Mouse (Mus musculus): ENCODE results near the gene Polr1e. TPM values are rescaled to one million over a fixed set of nuclear protein-coding genes. Genes with fewer than 3 reads are reported as not detected.
"Not testable (repeated sequence)": the region's sequence is repeated elsewhere in the genome, so short reads cannot be mapped to it uniquely, and the experiment has no call there.

Polr1e gene
- polyA plus RNA-seq, 1 experiment from 2014 or later = 40.9 TPM

DNA sequence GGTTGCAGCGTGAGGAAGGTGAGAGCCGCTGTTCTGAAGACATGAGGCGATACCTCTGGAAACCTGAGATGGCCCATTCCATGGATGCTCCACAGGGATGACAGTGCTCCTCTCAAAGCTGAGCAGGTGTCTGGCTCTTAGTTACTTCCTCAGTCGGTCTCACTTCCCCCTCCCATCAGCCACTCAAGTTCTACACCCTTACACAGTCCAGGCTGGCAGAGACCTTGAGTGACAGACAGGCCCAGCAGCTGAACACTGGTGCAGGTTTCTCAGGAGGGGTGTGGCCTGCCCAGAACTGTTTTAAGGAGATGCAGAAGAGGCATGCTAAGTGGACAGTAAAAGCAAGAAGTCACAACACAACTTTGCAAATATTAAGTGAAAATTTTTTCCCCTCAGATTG lies 49.4 kb downstream of the Polr1e start:
- Histone ChIP-seq H3K4me1 (peaks cover 14% of the 10 kb centered on the region), H3K27me3 (no peaks in the 10 kb centered on the region), H3K4me3 (replicated peaks) (no peak overlapping the region), H3K9me3 (replicated peaks) (no peaks in the 10 kb centered on the region), H3K9ac (no peak overlapping the region), H3K36me3 (no peaks in the 10 kb centered on the region), H3K27ac (no peak overlapping the region), H3K4me2 (no peak overlapping the region)
- WGBS = 79% methylated on average over 4 of the region's 4 CpGs
- no peak for ATAC-seq (replicated peaks; ENCODE audit: low FRiP score)

DNA sequence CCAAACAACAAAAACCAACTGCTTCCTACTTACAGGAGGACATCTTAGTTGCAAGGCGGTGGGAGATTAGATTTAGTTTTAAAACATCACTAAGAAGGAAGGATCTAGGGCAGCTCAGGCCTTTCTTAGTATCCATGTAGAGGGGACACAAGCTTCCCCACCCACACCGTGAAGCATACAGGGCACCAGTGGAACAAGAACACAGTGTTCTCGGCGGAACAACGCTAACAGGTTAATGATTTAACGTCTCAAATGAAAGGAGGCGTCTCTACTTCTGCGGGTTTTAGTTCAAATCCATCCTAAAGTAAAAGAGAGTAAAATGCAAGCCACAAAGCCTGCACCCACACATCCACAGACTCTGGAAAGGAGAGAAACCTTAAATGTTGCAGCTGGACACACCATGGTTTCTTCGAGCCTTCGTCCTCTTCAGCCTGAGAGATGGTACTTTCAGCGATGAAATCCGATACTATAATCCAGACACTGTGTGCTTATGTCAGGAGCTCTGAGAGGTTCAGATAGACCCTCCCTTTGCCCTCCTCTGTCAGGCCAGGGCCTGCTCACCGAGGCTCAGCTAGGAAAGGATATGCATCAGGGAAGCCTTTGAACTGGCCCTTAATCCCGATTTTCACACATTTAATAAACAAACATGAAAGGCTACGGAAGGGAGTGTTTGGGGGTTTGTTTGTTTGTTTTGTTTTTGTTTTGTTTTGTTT lies 54.0 kb downstream of the Polr1e start:
- Histone ChIP-seq H3K4me1 (peaks cover 17% of the 10 kb centered on the region), H3K4me3 (replicated peaks) (no peak overlapping the region), H3K9ac (no peak overlapping the region), H3K4me2 (no peak overlapping the region), H3K36me3 (no peaks in the 10 kb centered on the region), H3K27me3 (no peaks in the 10 kb centered on the region), H3K27ac (peak overlapping the region; percentile 54), H3K9me3 (replicated peaks) (no peaks in the 10 kb centered on the region)
- ATAC-seq (replicated peaks; ENCODE audit: low FRiP score) = 0 out of 2 replicates have a peak, but pooled peaks have one; percentile 60
- WGBS = 56% methylated on average over 15 of the region's 15 CpGs

DNA sequence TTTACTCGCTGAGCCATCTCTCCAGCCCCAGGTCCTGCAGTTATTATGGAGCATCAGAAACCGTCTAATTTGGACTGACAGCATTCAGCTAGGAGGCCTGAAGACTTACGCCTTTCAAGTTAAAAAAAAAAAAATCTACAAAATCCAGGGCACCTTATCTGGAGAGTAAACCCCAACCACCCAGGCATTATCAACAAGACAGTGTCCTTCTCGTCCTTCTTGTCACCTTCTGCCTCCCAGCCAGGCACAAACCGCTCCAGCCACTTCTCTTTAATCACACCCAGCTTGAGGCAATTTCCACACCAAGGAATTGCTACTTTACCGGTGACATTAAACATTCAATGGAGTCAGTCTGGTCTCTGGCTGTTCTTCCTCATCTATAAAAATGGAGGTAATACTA lies 55.2 kb downstream of the Polr1e start:
- Histone ChIP-seq H3K4me3 (replicated peaks) (no peak overlapping the region), H3K4me2 (no peak overlapping the region), H3K27me3 (no peaks in the 10 kb centered on the region), H3K27ac (no peak overlapping the region), H3K9me3 (replicated peaks) (no peaks in the 10 kb centered on the region), H3K4me1 (peaks cover 17% of the 10 kb centered on the region), H3K36me3 (no peaks in the 10 kb centered on the region), H3K9ac (no peak overlapping the region)
- ATAC-seq (replicated peaks; ENCODE audit: low FRiP score) = no peak
- WGBS = 66% methylated on average over 6 of the region's 6 CpGs

DNA sequence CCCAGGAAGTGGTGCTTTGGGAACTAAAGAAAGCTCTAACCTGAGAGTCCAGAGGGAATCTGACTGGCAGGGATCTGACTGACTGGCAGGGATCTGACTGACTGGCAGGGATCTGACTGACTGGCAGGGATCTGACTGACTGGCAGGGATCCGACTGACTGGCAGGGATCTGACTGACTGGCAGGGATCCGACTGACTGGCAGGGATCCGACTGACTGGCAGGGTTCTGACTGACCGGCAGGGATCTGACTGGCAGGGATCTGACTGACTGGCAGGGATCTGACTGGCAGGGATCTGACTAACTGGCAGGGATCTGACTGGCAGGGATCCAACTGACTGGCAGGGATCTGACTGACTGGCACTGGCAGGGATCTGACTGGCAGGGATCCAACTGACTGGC lies 62.7 kb downstream of the Polr1e start:
- not testable (repeated sequence) for H3K4me2 ChIP-seq; H3K9ac ChIP-seq; H3K9me3 ChIP-seq (replicated peaks); ATAC-seq (replicated peaks; ENCODE audit: low FRiP score); H3K4me3 ChIP-seq (replicated peaks); H3K36me3 ChIP-seq; H3K27me3 ChIP-seq; H3K27ac ChIP-seq
- peaks cover 23% of the 10 kb centered on the region for H3K4me1 ChIP-seq
- 86% methylated on average over 4 of the region's 4 CpGs for WGBS

DNA sequence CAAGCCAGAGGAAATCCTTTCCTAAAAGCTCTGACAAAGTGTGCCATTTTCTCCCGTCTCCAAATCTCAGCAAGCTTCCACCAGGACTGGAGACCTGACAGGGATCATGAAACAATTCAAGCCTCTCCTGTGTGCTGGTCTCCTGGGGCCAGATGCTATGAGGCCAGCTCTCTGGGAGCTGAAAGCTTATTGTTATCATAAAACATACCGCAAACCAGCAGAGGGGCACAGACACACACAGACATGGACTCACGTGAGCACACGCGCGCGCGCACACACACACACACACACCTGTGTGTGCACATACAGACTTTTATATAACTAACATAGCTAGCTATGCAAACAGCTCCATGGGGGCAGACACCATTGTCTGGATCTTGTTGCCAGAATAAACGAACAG lies 64.6 kb downstream of the Polr1e start:
- Histone ChIP-seq H3K4me2 (peak overlapping the region; percentile 89), H3K9ac (no peak overlapping the region), H3K36me3 (no peaks in the 10 kb centered on the region), H3K4me3 (replicated peaks) (peak overlapping the region; percentile 90), H3K27ac (no peak overlapping the region), H3K9me3 (replicated peaks) (no peaks in the 10 kb centered on the region), H3K4me1 (peaks cover 23% of the 10 kb centered on the region), H3K27me3 (no peaks in the 10 kb centered on the region)
- WGBS = 76% methylated on average over 9 of the region's 9 CpGs
- ATAC-seq (replicated peaks; ENCODE audit: low FRiP score) = no peak

DNA sequence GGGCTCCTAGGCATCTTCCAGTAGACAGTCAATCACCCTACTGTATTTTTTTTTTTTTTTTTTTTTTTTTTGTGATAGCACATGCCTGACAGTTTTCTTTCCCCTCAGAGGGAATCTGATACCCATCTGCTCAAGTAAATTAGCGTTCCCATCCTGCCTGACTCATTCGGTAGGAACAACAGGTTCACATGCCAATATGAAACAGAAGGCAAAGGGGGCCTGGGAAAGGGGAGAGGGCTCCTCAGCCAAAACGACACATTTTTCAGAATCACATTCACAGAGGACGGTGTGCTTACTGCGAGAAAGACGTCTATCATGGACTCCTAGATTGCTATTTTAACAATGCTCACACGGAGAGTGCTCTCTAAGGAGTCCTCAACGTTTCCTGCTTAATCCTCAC lies 65.1 kb downstream of the Polr1e start:
- H3K36me3 ChIP-seq = no peaks in the 10 kb centered on the region
- peak overlapping the region; percentile 98; the same call in 1 of the 2 replicates for H3K9ac ChIP-seq
- peaks cover 23% of the 10 kb centered on the region for H3K4me1 ChIP-seq
- ATAC-seq (replicated peaks; ENCODE audit: low FRiP score) = no peak
- no peaks in the 10 kb centered on the region for H3K9me3 ChIP-seq (replicated peaks)
- H3K27me3 ChIP-seq = no peaks in the 10 kb centered on the region
- H3K27ac ChIP-seq = no peak overlapping the region
- peak overlapping the region; percentile 90 for H3K4me3 ChIP-seq (replicated peaks)
- peak overlapping the region; percentile 89 for H3K4me2 ChIP-seq
- WGBS = 2% methylated on average over 8 of the region's 8 CpGs

DNA sequence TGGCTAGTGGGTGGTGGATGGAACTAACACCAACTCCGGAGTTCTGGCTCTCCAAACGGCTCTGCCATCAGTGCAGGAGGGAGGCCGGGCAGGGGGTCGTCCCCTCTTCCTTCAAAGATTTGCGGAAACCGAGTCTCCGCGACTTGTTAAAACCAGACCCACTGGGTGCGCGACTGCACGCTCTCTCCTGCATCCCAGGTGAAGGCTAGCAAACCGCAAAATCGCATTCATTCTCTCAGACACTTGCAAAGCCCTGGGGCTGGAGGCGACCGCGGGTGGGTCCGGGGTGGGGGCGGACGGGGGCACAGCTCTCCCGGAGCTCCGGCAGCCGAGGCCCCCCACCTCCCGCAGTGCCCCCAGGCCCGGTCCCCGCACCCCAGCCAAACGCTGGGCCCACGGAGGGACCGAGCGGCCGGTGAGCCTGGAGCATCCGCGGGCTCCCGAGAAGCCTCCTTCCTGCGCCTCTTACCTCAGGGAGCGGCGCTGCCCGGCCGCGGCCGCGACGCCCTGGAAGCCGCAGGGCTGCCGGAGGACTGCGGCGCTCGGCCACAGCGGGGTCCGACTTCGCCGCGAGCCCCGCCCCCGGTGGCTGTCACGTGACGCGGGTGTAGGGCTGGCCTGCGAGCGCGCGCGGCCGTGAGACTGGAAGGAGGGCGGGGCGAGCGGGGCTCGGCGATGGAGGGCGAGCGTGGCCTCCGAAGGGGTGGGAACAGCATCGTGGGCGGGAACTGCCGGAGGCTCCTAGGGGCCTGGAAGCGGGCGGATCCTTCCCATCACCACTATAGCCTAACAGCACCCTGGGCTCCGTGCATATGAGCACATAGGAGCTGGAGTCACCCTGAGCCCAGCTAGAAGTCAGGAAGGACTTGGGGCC lies 65.9 kb downstream of the Polr1e start, which contains the start of gene Fbxo10:
Gene Fbxo10 (minus strand): TSS at position 584 of the 874 bp plus-strand sequence.
- peaks cover 23% of the 10 kb centered on the region for H3K4me1 ChIP-seq
- H3K4me3 ChIP-seq (replicated peaks) = peak within 1 kb of the TSS; percentile 90
- ATAC-seq (replicated peaks; ENCODE audit: low FRiP score) = peak; percentile 96
- H3K9me3 ChIP-seq (replicated peaks) = no peaks in the 10 kb centered on the region
- H3K27ac ChIP-seq = peak within 1 kb of the TSS; percentile 87
- peak within 1 kb of the TSS; percentile 98 for H3K9ac ChIP-seq
- H3K27me3 ChIP-seq = no peaks in the 10 kb centered on the region
- H3K4me2 ChIP-seq = peak within 1 kb of the TSS; percentile 89
- no peaks in the 10 kb centered on the region for H3K36me3 ChIP-seq
- WGBS = under 1% methylated on average over 75 of the region's 77 CpGs

DNA sequence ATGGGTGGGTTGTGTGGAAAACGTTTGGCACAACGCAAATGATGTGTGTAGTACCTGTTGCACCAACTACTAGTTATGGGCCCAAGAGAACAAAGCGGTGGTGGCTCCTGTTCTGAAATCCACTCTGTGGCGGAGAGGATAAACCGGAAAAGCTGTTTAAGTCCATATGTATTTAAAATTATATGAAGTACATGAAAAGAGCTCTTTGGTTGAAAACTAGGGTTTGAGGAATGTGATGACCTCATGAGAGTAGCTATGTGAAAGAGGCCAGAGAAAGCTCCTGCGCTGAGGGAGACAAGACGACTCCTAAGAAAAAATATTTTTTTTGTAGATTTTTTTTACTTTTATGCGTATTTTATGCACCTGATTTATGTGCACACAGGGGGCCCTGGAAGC lies 66.5 kb downstream of the Polr1e start:
- WGBS = 36% methylated on average over 8 of the region's 8 CpGs
- Histone ChIP-seq H3K36me3 (no peaks in the 10 kb centered on the region), H3K27ac (peak overlapping the region; percentile 85), H3K27me3 (no peaks in the 10 kb centered on the region), H3K4me2 (peak overlapping the region; percentile 89), H3K4me3 (replicated peaks) (peak overlapping the region; percentile 90), H3K9me3 (replicated peaks) (no peaks in the 10 kb centered on the region), H3K4me1 (peaks cover 23% of the 10 kb centered on the region), H3K9ac (peak overlapping the region; percentile 98; the same call in 1 of the 2 replicates)
- peak; percentile 0; the same call in 1 of the 2 replicates for ATAC-seq (replicated peaks; ENCODE audit: low FRiP score)

Other genes starting within 250 kb of the Polr1e start
- gene Grhpr, start 37.2 kb upstream of the Polr1e start, polyA plus RNA-seq (2015; fragmentation: Nextera tagmentation; extraction: Ambion mirVana) = 86.7 and 97.2 TPM in 2 replicates
- 23.0 and 24.1 TPM in 2 replicates for gene Zbtb5, start 6.2 kb upstream of the Polr1e start, polyA plus RNA-seq (2015; fragmentation: Nextera tagmentation; extraction: Ambion mirVana)
- 13.5 and 16.0 TPM in 2 replicates for gene Fbxo10, start 66.0 kb downstream of the Polr1e start, polyA plus RNA-seq (2015; fragmentation: Nextera tagmentation; extraction: Ambion mirVana)
- gene Tomm5, start 89.5 kb downstream of the Polr1e start, polyA plus RNA-seq (2015; fragmentation: Nextera tagmentation; extraction: Ambion mirVana) = 247 and 270 TPM in 2 replicates
- 0.35 and 0.40 TPM in 2 replicates for gene Frmpd1, start 166.3 kb downstream of the Polr1e start, polyA plus RNA-seq (2015; fragmentation: Nextera tagmentation; extraction: Ambion mirVana)